Mouse (Mus musculus) heart, adult 2 months (tissue): ENCODE results near the gene Bcl6. TPM values are rescaled to one million over a fixed set of nuclear protein-coding genes. Genes with fewer than 3 reads are reported as not detected.

Experiments used
- DNase-seq, 2 experiments: peaks; one replicate each; pipeline ENCODE4 v3.0.0; 2021
- H3K27ac ChIP-seq: fragments of 200-600 bp; 2 replicates; pipeline ENCODE4 v1.8.1; 2022
- H3K27me3 ChIP-seq: fragments of 200-500 bp; 2 replicates; pipeline ENCODE4 v1.6.1; 2012; ENCODE audit warnings: mild to moderate bottlenecking, low read length, inconsistent platforms, mixed read lengths; ENCODE audit not compliant: control insufficient read depth, insufficient read depth
- H3K36me3 ChIP-seq: fragments of 200-500 bp; 2 replicates; pipeline ENCODE4 v1.6.1; 2012; ENCODE audit warnings: low read length, inconsistent platforms; ENCODE audit not compliant: control insufficient read depth, insufficient read depth
- H3K4me1 ChIP-seq: fragments of 200-500 bp; 2 replicates; pipeline ENCODE4 v1.6.1; 2011; ENCODE audit warnings: low read length; ENCODE audit not compliant: control insufficient read depth, insufficient read depth
- H3K4me3 ChIP-seq: fragments of 200-600 bp; 2 replicates; pipeline ENCODE4 v1.8.1; 2022
- H3K79me2 ChIP-seq: fragments of 200-500 bp; replicated peaks from 2 replicates; pipeline ENCODE4 v1.6.1; 2012; ENCODE audit warnings: mild to moderate bottlenecking, inconsistent platforms, low read length, moderate library complexity, mixed read lengths; ENCODE audit not compliant: control insufficient read depth, insufficient read depth
- H3K9ac ChIP-seq: fragments of 200-500 bp; 2 replicates; pipeline ENCODE4 v1.6.1; 2012; ENCODE audit warnings: low read depth, mild to moderate bottlenecking, control low read depth, inconsistent platforms, low read length, mixed read lengths
- CTCF ChIP-seq: fragments of 200-600 bp; IDR thresholded peaks from 2 replicates; pipeline ENCODE4 v1.8.1; 2022; ENCODE audit warnings: antibody characterized with exemption, mild to moderate bottlenecking, moderate library complexity
- EP300 ChIP-seq: fragments of 200-500 bp; IDR thresholded peaks from 2 replicates; pipeline ENCODE4 v1.6.1; 2011; ENCODE audit warnings: low read depth, low read length, control low read depth; ENCODE audit not compliant: insufficient read depth
- POLR2A ChIP-seq: fragments of 200-500 bp; IDR thresholded peaks from 2 replicates; pipeline ENCODE4 v1.6.1; 2011; ENCODE audit warnings: mild to moderate bottlenecking, low read depth, low read length, control low read depth; ENCODE audit not compliant: insufficient read depth
- WGBS: fragments of 180-500 bp; shearing (Covaris S2); methylation state at CpG from one replicate; pipeline ENCODE4 v1.1.7; 2018; 5-methylcytosine and 5-hydroxymethylcytosine counted together
- intact Hi-C: fragments of 180-260 bp; cut with DNase I; formaldehyde crosslinking; loops from one replicate; pipeline ENCODE4 v1.15.1; 2025
- polyA plus RNA-seq: library from polyadenylated mRNA; depleted of rRNA; stranded (reverse); fragments of >200 nt; gene quantifications from 2 replicates; pipeline ENCODE4 v1.2.3, GENCODE M21; 2012; rRNA removed
- total RNA-seq, 2 experiments: library from RNA; stranded (reverse); gene quantifications; 2 replicates each; pipeline ENCODE4 v1.2.3; 2021

Bcl6 gene
- total and polyA plus RNA-seq, 3 experiments, result 15.4 to 21.7 (median 16.5) TPM

DNA sequence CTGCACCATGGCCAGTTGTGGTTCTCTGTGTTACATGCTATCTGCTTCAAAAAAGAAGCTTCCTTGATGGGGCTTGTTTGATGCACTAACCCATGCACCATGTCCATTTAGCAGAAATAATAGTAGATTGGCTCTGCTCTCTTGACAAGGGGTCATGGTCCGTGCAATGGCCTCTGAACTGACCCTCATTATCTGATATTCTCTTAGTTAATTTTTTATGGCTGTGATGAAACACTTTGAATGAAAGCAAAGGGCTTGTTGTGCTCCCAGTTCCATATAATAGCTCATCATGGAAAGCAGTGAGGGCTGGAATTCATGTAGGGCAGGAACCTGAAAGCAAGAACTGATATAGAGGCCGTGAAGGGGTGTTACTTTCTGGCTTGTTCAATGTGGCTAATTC is 69.2 kb downstream of the Bcl6 start:
- 73% methylated on average over 2 of the region's 2 CpGs for WGBS
- DNase-seq, result no peak
- H3K4me1 ChIP-seq, result no peaks in the 10 kb centered on the region
- no peak overlapping the region for H3K4me3 ChIP-seq
- H3K9ac ChIP-seq, result no peak overlapping the region
- H3K27me3 ChIP-seq, result peaks cover 1% of the 10 kb centered on the region; the same call in 1 of the 2 replicates
- TF ChIP-seq CTCF, result no peak
- no peak for TF ChIP-seq POLR2A
- no peak for TF ChIP-seq EP300
- intact Hi-C loops, result no loop called here
- no peak overlapping the region for H3K27ac ChIP-seq
- H3K36me3 ChIP-seq, result no peaks in the 10 kb centered on the region
- no peaks in the 10 kb centered on the region for H3K79me2 ChIP-seq

Other genes with a start within 250 kb of the Bcl6 start
- gene Sst, start 97.9 kb downstream of the Bcl6 start, total RNA-seq, result not detected
- gene Sst, start 97.9 kb downstream of the Bcl6 start, polyA plus RNA-seq, result not detected in 2 replicates
- gene Rtp2, start 56.5 kb downstream of the Bcl6 start, total RNA-seq, result not detected
- not detected in 2 replicates for gene Rtp2, start 56.5 kb downstream of the Bcl6 start, polyA plus RNA-seq
- gene Gm37419, start 370 bp downstream of the Bcl6 start, total RNA-seq, result not detected
- gene Gm37419, start 370 bp downstream of the Bcl6 start, polyA plus RNA-seq, result not detected in 2 replicates